Mouse (Mus musculus) midbrain, embryonic 14.5 days (tissue): ENCODE results near the gene Cmss1. TPM values are rescaled to one million over a fixed set of nuclear protein-coding genes. Genes with fewer than 3 reads are reported as not detected.
A peak's percentile ranks its signal among the peaks of the same experiment; 100 is the strongest.

ENCODE experiments used
- ATAC-seq: fragments of 200-750 bp; cut with Nextera tagmentation; 2 replicates; pipeline ENCODE4 v1.8.0; 2017; ENCODE audit warnings: moderate number of reproducible peaks, moderate library complexity; ENCODE audit not compliant: low FRiP score, low TSS enrichment
- DNase-seq: peaks from one replicate; pipeline ENCODE4 v3.0.0-alpha.2; 2015
- H3K27ac ChIP-seq: fragments of 300-500 bp; sonication (generic); replicated peaks from 2 replicates; pipeline ENCODE4 v1.5.1; 2014; ENCODE audit warnings: mild to moderate bottlenecking, low read depth, low read length, moderate library complexity
- H3K27me3 ChIP-seq: fragments of 300-500 bp; sonication (generic); 2 replicates; pipeline ENCODE4 v1.6.1; 2014; ENCODE audit warnings: low read length, control low read depth, mixed read lengths; ENCODE audit not compliant: control insufficient read depth, insufficient read depth
- H3K36me3 ChIP-seq: fragments of 300-500 bp; sonication (generic); 2 replicates; pipeline ENCODE4 v1.6.1; 2014; ENCODE audit warnings: low read length, control low read depth; ENCODE audit not compliant: control insufficient read depth, insufficient read depth
- H3K4me1 ChIP-seq: fragments of 300-500 bp; sonication (generic); 2 replicates; pipeline ENCODE4 v1.6.1; 2014; ENCODE audit warnings: mild to moderate bottlenecking, antibody characterized with exemption, low read length, control low read depth; ENCODE audit not compliant: control insufficient read depth, insufficient read depth
- H3K4me2 ChIP-seq: fragments of 300-500 bp; sonication (generic); 2 replicates; pipeline ENCODE4 v1.6.1; 2014; ENCODE audit warnings: mild to moderate bottlenecking, low read length, moderate library complexity
- H3K4me3 ChIP-seq: fragments of 300-500 bp; sonication (generic); replicated peaks from 2 replicates; pipeline ENCODE4 v1.5.1; 2014; ENCODE audit warnings: low read depth, low read length
- H3K9ac ChIP-seq: fragments of 300-500 bp; sonication (generic); replicated peaks from 2 replicates; pipeline ENCODE4 v1.6.1; 2014; ENCODE audit warnings: mild to moderate bottlenecking, low read length, moderate library complexity
- H3K9me3 ChIP-seq: fragments of 300-500 bp; sonication (generic); 2 replicates; pipeline ENCODE4 v1.6.1; 2016; ENCODE audit warnings: low read length, control low read depth, mixed read lengths; ENCODE audit not compliant: control insufficient read depth
- WGBS: fragments of 180-500 bp; shearing (Covaris S2); extraction: QIAGEN DNeasy Blood & Tissue Kit; methylation state at CpG from one replicate; pipeline ENCODE4 v1.1.7; 2014; 5-methylcytosine and 5-hydroxymethylcytosine counted together
- polyA plus RNA-seq: library from polyadenylated mRNA; unstranded; fragments of >200 nt; fragmentation: Nextera tagmentation; extraction: Ambion mirVana; gene quantifications from 2 replicates; pipeline ENCODE4 v1.2.1, GENCODE M21; 2014

Cmss1 gene
- polyA plus RNA-seq, 1 experiment from 2014 or later, result 38.2 TPM

- H3K4me1 ChIP-seq, result no peaks in the 10 kb centered on the region
- ATAC-seq (no peak), DNase-seq (no peak)
- no peak overlapping the region for H3K4me2 ChIP-seq
- H3K27ac ChIP-seq, result no peak overlapping the region
- H3K27me3 ChIP-seq, result no peaks in the 10 kb centered on the region
- no peak overlapping the region for H3K9ac ChIP-seq
- 70% methylated on average over 8 of the region's 8 CpGs for WGBS
- H3K9me3 ChIP-seq, result no peaks in the 10 kb centered on the region
- no peaks in the 10 kb centered on the region for H3K36me3 ChIP-seq
- no peak overlapping the region for H3K4me3 ChIP-seq
Measured at GRCm38 (mm10) chr16:57281417-57281816, 325.2 kb downstream of the Cmss1 start.

GRCm38 (mm10) chr16:57280221-57281217 is 326.1 kb downstream of the Cmss1 start:
- no peaks in the 10 kb centered on the region for H3K27me3 ChIP-seq
- DNase-seq (no peak), ATAC-seq (no peak)
- H3K27ac ChIP-seq, result no peak overlapping the region
- H3K4me1 ChIP-seq, result no peaks in the 10 kb centered on the region
- no peaks in the 10 kb centered on the region for H3K36me3 ChIP-seq
- no peaks in the 10 kb centered on the region for H3K9me3 ChIP-seq
- H3K4me2 ChIP-seq, result no peak overlapping the region
- no peak overlapping the region for H3K9ac ChIP-seq
- no peak overlapping the region for H3K4me3 ChIP-seq
- 92% methylated on average over 31 of the region's 31 CpGs for WGBS

GRCm38 (mm10) chr16:57278976-57279626 is 327.6 kb downstream of the Cmss1 start:
- no peak overlapping the region for H3K9ac ChIP-seq
- no peaks in the 10 kb centered on the region for H3K27me3 ChIP-seq
- DNase-seq (no peak), ATAC-seq (no peak)
- no peak overlapping the region for H3K27ac ChIP-seq
- 93% methylated on average over 10 of the region's 12 CpGs for WGBS
- H3K4me1 ChIP-seq, result no peaks in the 10 kb centered on the region
- H3K36me3 ChIP-seq, result no peaks in the 10 kb centered on the region
- no peak overlapping the region for H3K4me3 ChIP-seq
- no peaks in the 10 kb centered on the region for H3K9me3 ChIP-seq
- no peak overlapping the region for H3K4me2 ChIP-seq

DNA sequence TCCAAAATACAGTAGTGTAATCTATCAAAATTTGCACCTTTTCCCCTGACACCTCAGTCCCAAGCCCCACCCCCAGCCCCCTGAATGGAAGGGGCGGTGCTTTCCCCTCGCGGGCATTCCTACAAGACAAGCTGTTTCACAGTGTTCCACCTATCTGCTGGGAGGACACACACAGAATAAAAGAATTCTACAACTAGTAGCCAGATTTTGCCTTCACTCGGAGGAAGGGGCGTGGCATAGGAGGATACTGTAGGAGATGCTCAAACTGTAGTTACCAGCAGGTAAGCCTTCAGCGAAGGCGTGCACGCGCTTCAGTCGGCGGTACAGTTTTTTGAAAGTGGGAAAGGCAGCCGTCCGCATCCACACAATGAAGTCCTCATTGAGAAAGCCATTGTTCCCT is 336.9 kb downstream of the Cmss1 start:
- Histone ChIP-seq H3K9me3 (no peaks in the 10 kb centered on the region), H3K27ac (no peak overlapping the region), H3K4me3 (no peak overlapping the region), H3K4me1 (no peaks in the 10 kb centered on the region), H3K36me3 (no peaks in the 10 kb centered on the region), H3K4me2 (no peak overlapping the region), H3K27me3 (no peaks in the 10 kb centered on the region), H3K9ac (no peak overlapping the region)
- DNase-seq (no peak), ATAC-seq (no peak)
- 95% methylated on average over 13 of the region's 13 CpGs for WGBS

DNA sequence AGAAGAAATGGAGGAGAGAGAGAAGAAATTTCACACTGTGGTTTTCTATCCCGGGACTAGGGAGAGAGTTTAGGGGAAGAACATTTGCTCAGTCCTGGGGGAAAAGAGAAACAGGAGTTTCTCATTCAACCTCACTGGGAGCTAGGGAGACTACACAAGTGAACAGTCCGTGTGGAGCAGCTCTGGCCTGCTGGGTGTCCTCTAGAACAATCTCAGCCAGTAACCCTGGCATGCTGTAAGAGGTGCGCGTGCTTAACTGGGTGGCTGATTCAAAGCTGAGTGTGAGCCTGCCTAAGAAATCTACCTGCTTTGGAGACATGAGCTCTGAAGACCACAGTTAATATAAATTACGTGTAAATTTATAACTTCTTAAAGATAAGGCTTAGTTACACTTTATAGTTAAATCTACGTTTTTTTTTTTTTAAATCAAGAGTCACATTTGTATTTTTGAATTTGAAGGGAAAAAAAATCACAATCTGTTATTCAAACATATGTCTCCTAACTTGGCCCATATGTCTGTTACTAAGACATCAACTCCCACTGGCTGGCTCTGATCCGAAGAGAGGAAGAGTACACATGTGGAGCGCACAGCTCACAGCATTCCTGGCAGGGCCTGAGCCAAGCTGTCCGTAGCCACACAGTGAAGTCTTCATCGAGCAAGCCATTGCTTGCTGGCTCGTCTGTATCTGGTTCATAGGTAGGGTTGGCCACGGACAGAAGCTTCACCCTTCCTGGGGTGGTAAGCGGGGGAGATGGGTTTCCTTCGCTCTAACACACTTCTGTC is 338.4 kb downstream of the Cmss1 start:
- Histone ChIP-seq H3K9me3 (no peaks in the 10 kb centered on the region), H3K36me3 (no peaks in the 10 kb centered on the region), H3K27me3 (no peaks in the 10 kb centered on the region), H3K4me1 (no peaks in the 10 kb centered on the region), H3K27ac (no peak overlapping the region), H3K9ac (no peak overlapping the region), H3K4me3 (no peak overlapping the region), H3K4me2 (no peak overlapping the region)
- DNase-seq (no peak), ATAC-seq (no peak)
- WGBS, result 91% methylated on average over 14 of the region's 14 CpGs

GRCm38 (mm10) chr16:57267068-57267467 is 339.6 kb downstream of the Cmss1 start:
- Histone ChIP-seq H3K27ac (no peak overlapping the region), H3K4me1 (no peaks in the 10 kb centered on the region), H3K27me3 (no peaks in the 10 kb centered on the region), H3K4me2 (no peak overlapping the region), H3K9ac (no peak overlapping the region), H3K9me3 (no peaks in the 10 kb centered on the region), H3K36me3 (no peaks in the 10 kb centered on the region), H3K4me3 (no peak overlapping the region)
- WGBS, result 35% methylated on average over 1 of the region's 1 CpGs
- peak; percentile 8 for DNase-seq
- ATAC-seq, result no peak

DNA sequence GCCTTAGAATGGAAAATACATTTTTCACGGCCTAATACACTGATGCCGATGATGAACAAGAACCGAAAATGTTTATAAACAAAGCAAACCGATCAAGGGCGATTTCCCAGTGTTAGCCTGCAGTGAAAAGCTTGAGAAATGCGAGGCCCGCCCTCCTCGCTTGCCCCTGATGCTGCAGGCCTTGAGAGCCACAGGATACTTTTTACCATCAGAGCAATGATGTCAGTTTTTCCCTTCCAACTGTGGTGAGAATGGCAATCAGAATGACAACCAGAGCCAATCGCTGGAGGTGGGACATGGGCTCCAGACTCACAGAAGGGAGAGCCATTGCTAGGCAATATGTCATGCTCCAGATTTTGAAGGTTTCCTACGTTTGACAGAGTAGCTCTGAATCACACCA is 346.5 kb downstream of the Cmss1 start:
- H3K4me2 ChIP-seq, result no peak overlapping the region
- no peaks in the 10 kb centered on the region for H3K4me1 ChIP-seq
- ATAC-seq (no peak), DNase-seq (no peak)
- no peak overlapping the region for H3K4me3 ChIP-seq
- H3K27ac ChIP-seq, result no peak overlapping the region
- no peaks in the 10 kb centered on the region for H3K9me3 ChIP-seq
- no peaks in the 10 kb centered on the region for H3K36me3 ChIP-seq
- WGBS, result 78% methylated on average over 10 of the region's 10 CpGs
- no peaks in the 10 kb centered on the region for H3K27me3 ChIP-seq
- H3K9ac ChIP-seq, result no peak overlapping the region

- no peak overlapping the region for H3K4me3 ChIP-seq
- no peaks in the 10 kb centered on the region for H3K36me3 ChIP-seq
- no peaks in the 10 kb centered on the region for H3K27me3 ChIP-seq
- ATAC-seq (no peak), DNase-seq (no peak)
- no peak overlapping the region for H3K27ac ChIP-seq
- H3K9ac ChIP-seq, result no peak overlapping the region
- H3K4me2 ChIP-seq, result no peak overlapping the region
- H3K9me3 ChIP-seq, result no peaks in the 10 kb centered on the region
- WGBS, result 85% methylated on average over 13 of the region's 13 CpGs
- H3K4me1 ChIP-seq, result no peaks in the 10 kb centered on the region
Measured at GRCm38 (mm10) chr16:57259356-57260083, 347.1 kb downstream of the Cmss1 start.
